Mouse (Mus musculus): ENCODE data around the gene Slit1. TPM values are rescaled to one million over a fixed set of nuclear protein-coding genes. Genes with fewer than 3 reads are reported as not detected.

The Slit1 gene
- polyA plus RNA-seq, 1 experiment from 2014 or later: 2.1 TPM

- peak; percentile 81 for ATAC-seq (replicated peaks; ENCODE audit: insufficient number of reproducible peaks, low FRiP score, low TSS enrichment, low read depth)
- H3K4me3 ChIP-seq (ENCODE audit: low read depth, low read length): no peak overlapping the region
- no peaks in the 10 kb centered on the region for H3K9me3 ChIP-seq (replicated peaks; ENCODE audit: control insufficient read depth, low read length)
- H3K4me2 ChIP-seq (ENCODE audit: low read depth, low read length): no peak overlapping the region
- H3K9ac ChIP-seq (replicated peaks; ENCODE audit: low read length): no peak overlapping the region
- no peaks in the 10 kb centered on the region for H3K27me3 ChIP-seq (ENCODE audit: control insufficient read depth, insufficient read depth, low read length)
- H3K27ac ChIP-seq (replicated peaks; ENCODE audit: low read depth, low read length): no peak overlapping the region
- H3K36me3 ChIP-seq (replicated peaks; ENCODE audit: control insufficient read depth, insufficient read depth, low read depth, low read length): no peaks in the 10 kb centered on the region
- peaks cover 10% of the 10 kb centered on the region; the same call in 1 of the 2 replicates for H3K4me1 ChIP-seq (ENCODE audit: control insufficient read depth, insufficient read depth, low read length)
- 16% methylated on average over 19 of the region's 19 CpGs for WGBS
- DNase-seq (ENCODE audit: low spot score): peak; percentile 68
Observed at GRCm38 (mm10) chr19:41716233-41717218, 26.9 kb downstream of the Slit1 start.

DNA sequence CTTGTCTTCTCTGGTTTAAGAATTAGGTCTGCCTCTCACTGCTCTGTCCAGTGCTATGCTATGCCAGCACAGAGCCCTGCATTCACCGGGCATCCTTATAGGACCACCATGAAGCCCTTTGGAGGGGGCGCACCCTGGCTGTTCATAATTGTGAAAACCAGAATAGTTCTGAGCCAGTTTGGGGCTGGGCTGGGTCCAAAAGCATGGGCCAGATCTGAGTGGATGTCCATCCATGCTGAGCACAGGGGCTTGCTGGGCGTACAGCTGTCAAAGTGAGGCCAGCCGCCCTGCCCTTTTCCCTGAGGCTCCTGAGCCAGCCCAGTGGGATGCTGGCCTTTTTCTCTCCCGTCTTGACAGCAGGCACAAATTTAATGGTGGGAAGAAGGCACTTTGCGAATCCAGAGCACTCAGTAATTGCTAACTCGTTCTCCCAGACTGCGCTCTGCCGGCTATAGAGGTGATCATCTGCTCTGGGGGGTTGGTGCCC is 29.0 kb downstream of the Slit1 start:
- Histone ChIP-seq H3K36me3 (replicated peaks; ENCODE audit: control insufficient read depth, insufficient read depth, low read depth, low read length) (no peaks in the 10 kb centered on the region), H3K4me1 (ENCODE audit: control insufficient read depth, insufficient read depth, low read length) (peaks cover 10% of the 10 kb centered on the region; the same call in 1 of the 2 replicates), H3K27me3 (ENCODE audit: control insufficient read depth, insufficient read depth, low read length) (no peaks in the 10 kb centered on the region), H3K27ac (replicated peaks; ENCODE audit: low read depth, low read length) (no peak overlapping the region), H3K4me2 (ENCODE audit: low read depth, low read length) (no peak overlapping the region), H3K9me3 (replicated peaks; ENCODE audit: control insufficient read depth, low read length) (no peaks in the 10 kb centered on the region), H3K9ac (replicated peaks; ENCODE audit: low read length) (no peak overlapping the region), H3K4me3 (ENCODE audit: low read depth, low read length) (no peak overlapping the region)
- ATAC-seq (replicated peaks; ENCODE audit: insufficient number of reproducible peaks, low FRiP score, low TSS enrichment, low read depth): no peak
- no peak for DNase-seq (ENCODE audit: low spot score)
- WGBS: 35% methylated on average over 9 of the region's 9 CpGs

DNA sequence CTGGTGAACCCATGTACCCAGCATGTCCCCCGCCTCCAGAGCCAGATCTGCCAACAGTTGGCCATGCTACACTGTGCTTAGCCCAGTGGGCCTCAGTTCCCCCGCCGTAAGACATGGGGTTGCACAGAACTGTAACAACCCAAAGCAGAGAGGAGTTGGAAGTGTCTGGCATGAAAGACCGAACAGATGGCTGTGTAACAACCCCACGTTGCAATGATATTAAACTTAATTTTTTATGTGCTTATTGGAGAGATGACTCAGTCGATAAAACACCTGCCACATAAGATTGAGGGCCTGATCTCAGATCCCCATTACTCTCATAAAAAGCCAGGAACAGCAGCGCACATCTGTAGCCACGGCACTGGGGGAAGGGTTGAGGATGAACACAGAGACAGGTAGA is 30.6 kb downstream of the Slit1 start:
- Histone ChIP-seq H3K4me1 (ENCODE audit: control insufficient read depth, insufficient read depth, low read length) (peaks cover 10% of the 10 kb centered on the region; the same call in 1 of the 2 replicates), H3K4me3 (ENCODE audit: low read depth, low read length) (no peak overlapping the region), H3K27me3 (ENCODE audit: control insufficient read depth, insufficient read depth, low read length) (no peaks in the 10 kb centered on the region), H3K9me3 (replicated peaks; ENCODE audit: control insufficient read depth, low read length) (no peaks in the 10 kb centered on the region), H3K9ac (replicated peaks; ENCODE audit: low read length) (no peak overlapping the region), H3K36me3 (replicated peaks; ENCODE audit: control insufficient read depth, insufficient read depth, low read depth, low read length) (no peaks in the 10 kb centered on the region), H3K27ac (replicated peaks; ENCODE audit: low read depth, low read length) (no peak overlapping the region), H3K4me2 (ENCODE audit: low read depth, low read length) (no peak overlapping the region)
- ATAC-seq (replicated peaks; ENCODE audit: insufficient number of reproducible peaks, low FRiP score, low TSS enrichment, low read depth) (no peak), DNase-seq (ENCODE audit: low spot score) (no peak)
- 94% methylated on average over 8 of the region's 8 CpGs for WGBS

DNA sequence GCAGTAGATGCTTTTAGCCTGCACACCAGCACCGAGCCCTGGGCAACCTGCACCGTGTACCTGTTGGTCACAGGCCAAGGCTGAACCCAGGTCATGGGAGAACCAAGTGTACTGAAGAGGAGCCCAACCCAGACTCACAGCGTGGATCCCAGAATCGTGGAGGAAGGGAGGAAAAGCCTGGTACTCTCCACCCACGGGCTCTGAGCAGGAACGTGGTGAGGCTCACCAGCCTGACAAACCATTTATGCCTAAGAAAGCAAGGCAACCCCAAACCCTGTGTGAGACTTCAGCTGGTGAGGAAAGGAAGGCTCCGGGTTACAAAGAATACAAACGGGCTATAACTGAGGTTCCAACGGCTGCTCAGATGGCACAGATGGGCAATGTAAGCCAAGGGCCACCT is 31.8 kb downstream of the Slit1 start:
- Histone ChIP-seq H3K9ac (replicated peaks; ENCODE audit: low read length) (no peak overlapping the region), H3K36me3 (replicated peaks; ENCODE audit: control insufficient read depth, insufficient read depth, low read depth, low read length) (no peaks in the 10 kb centered on the region), H3K4me2 (ENCODE audit: low read depth, low read length) (no peak overlapping the region), H3K9me3 (replicated peaks; ENCODE audit: control insufficient read depth, low read length) (no peaks in the 10 kb centered on the region), H3K4me1 (ENCODE audit: control insufficient read depth, insufficient read depth, low read length) (peaks cover 13% of the 10 kb centered on the region), H3K4me3 (ENCODE audit: low read depth, low read length) (no peak overlapping the region), H3K27ac (replicated peaks; ENCODE audit: low read depth, low read length) (no peak overlapping the region), H3K27me3 (ENCODE audit: control insufficient read depth, insufficient read depth, low read length) (no peaks in the 10 kb centered on the region; the same call in 1 of the 2 replicates)
- DNase-seq (ENCODE audit: low spot score) (no peak), ATAC-seq (replicated peaks; ENCODE audit: insufficient number of reproducible peaks, low FRiP score, low TSS enrichment, low read depth) (no peak)
- WGBS: 86% methylated on average over 9 of the region's 9 CpGs

DNA sequence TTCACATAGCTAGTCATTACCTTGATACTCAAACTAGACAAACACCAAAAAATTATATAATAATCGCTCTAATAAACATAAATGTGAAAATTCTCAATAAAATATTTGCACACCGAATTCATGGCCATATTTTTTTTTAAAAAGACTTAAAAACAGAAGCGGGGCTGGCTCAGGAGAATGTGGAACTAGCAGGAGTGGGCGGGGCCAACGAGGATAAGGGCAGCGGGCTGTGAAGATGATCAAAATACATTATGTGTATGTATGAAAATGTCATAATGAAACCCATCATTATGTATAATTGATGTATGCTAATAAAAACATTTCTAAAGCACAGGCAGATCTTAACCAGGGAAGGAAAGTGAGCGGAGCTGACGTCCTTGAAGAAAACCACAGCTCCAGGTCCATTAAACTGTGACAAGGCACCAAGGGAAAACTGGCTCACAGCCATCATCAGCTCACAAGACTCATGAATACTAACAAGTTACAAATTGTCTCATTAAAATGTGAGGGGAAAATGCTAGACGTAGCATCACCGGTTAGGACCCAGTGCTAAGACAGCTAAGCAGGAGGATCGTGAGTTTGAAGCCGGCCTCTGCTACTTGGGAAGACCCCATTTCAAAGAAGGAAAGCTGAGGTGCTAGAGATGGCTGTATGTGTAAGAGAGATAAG is 33.8 kb downstream of the Slit1 start:
- H3K4me1 ChIP-seq (ENCODE audit: control insufficient read depth, insufficient read depth, low read length): peaks cover 6% of the 10 kb centered on the region

GRCm38 (mm10) chr19:41707850-41708249 is 35.6 kb downstream of the Slit1 start:
- Histone ChIP-seq H3K4me2 (ENCODE audit: low read depth, low read length) (no peak overlapping the region), H3K27me3 (ENCODE audit: control insufficient read depth, insufficient read depth, low read length) (no peaks in the 10 kb centered on the region; the same call in 1 of the 2 replicates), H3K36me3 (replicated peaks; ENCODE audit: control insufficient read depth, insufficient read depth, low read depth, low read length) (no peaks in the 10 kb centered on the region), H3K27ac (replicated peaks; ENCODE audit: low read depth, low read length) (no peak overlapping the region), H3K4me3 (ENCODE audit: low read depth, low read length) (no peak overlapping the region), H3K9me3 (replicated peaks; ENCODE audit: control insufficient read depth, low read length) (no peaks in the 10 kb centered on the region), H3K9ac (replicated peaks; ENCODE audit: low read length) (no peak overlapping the region), H3K4me1 (ENCODE audit: control insufficient read depth, insufficient read depth, low read length) (peaks cover 6% of the 10 kb centered on the region)
- ATAC-seq (replicated peaks; ENCODE audit: insufficient number of reproducible peaks, low FRiP score, low TSS enrichment, low read depth): no peak
- DNase-seq (ENCODE audit: low spot score): no peak
- WGBS: 56% methylated on average over 12 of the region's 12 CpGs

More for the DNA sequence above, 33.8 kb downstream of the Slit1 start:
- ATAC-seq (replicated peaks; ENCODE audit: insufficient number of reproducible peaks, low FRiP score, low TSS enrichment, low read depth) (no peak), DNase-seq (ENCODE audit: low spot score) (no peak)
- H3K36me3 ChIP-seq (replicated peaks; ENCODE audit: control insufficient read depth, insufficient read depth, low read depth, low read length): no peaks in the 10 kb centered on the region
- 91% methylated on average over 12 of the region's 12 CpGs for WGBS
- H3K27ac ChIP-seq (replicated peaks; ENCODE audit: low read depth, low read length): no peak overlapping the region
- H3K27me3 ChIP-seq (ENCODE audit: control insufficient read depth, insufficient read depth, low read length): no peaks in the 10 kb centered on the region; the same call in 1 of the 2 replicates
- no peaks in the 10 kb centered on the region for H3K9me3 ChIP-seq (replicated peaks; ENCODE audit: control insufficient read depth, low read length)
- no peak overlapping the region for H3K9ac ChIP-seq (replicated peaks; ENCODE audit: low read length)
- H3K4me3 ChIP-seq (ENCODE audit: low read depth, low read length): no peak overlapping the region
- H3K4me2 ChIP-seq (ENCODE audit: low read depth, low read length): no peak overlapping the region

GRCm38 (mm10) chr19:41706094-41706828 is 37.2 kb downstream of the Slit1 start:
- 58% methylated on average over 17 of the region's 17 CpGs for WGBS
- H3K9me3 ChIP-seq (replicated peaks; ENCODE audit: control insufficient read depth, low read length): no peaks in the 10 kb centered on the region
- peaks cover 6% of the 10 kb centered on the region for H3K4me1 ChIP-seq (ENCODE audit: control insufficient read depth, insufficient read depth, low read length)
- H3K27me3 ChIP-seq (ENCODE audit: control insufficient read depth, insufficient read depth, low read length): no peaks in the 10 kb centered on the region; the same call in 1 of the 2 replicates
- H3K9ac ChIP-seq (replicated peaks; ENCODE audit: low read length): no peak overlapping the region
- H3K27ac ChIP-seq (replicated peaks; ENCODE audit: low read depth, low read length): no peak overlapping the region
- ATAC-seq (replicated peaks; ENCODE audit: insufficient number of reproducible peaks, low FRiP score, low TSS enrichment, low read depth) (no peak), DNase-seq (ENCODE audit: low spot score) (no peak)
- no peak overlapping the region for H3K4me2 ChIP-seq (ENCODE audit: low read depth, low read length)
- no peaks in the 10 kb centered on the region for H3K36me3 ChIP-seq (replicated peaks; ENCODE audit: control insufficient read depth, insufficient read depth, low read depth, low read length)
- H3K4me3 ChIP-seq (ENCODE audit: low read depth, low read length): no peak overlapping the region
